Mouse (Mus musculus): ENCODE measurements around the gene Pfkl. TPM values are rescaled to one million over a fixed set of nuclear protein-coding genes. Genes with fewer than 3 reads are reported as not detected.
A peak's percentile ranks its signal among the peaks of the same experiment; 100 is the strongest.
"Not testable (repeated sequence)": the region's sequence is repeated elsewhere in the genome, so short reads cannot be mapped to it uniquely, and the experiment has no call there.

Gene Pfkl
- total RNA-seq, 1 experiment from 2014 or later, result 46.0 TPM

GRCm38 (mm10) chr10:78016366-78016765, 6.5 kb upstream of the Pfkl start:
- no peak for ATAC-seq (replicated peaks; ENCODE audit: insufficient number of reproducible peaks, low FRiP score, low TSS enrichment, poor library complexity, severe bottlenecking)

- ATAC-seq (replicated peaks; ENCODE audit: insufficient number of reproducible peaks, low FRiP score, low TSS enrichment, poor library complexity, severe bottlenecking), result peak; percentile 44
Observed at GRCm38 (mm10) chr10:78015489-78015888, 5.6 kb upstream of the Pfkl start.

- ATAC-seq (replicated peaks; ENCODE audit: insufficient number of reproducible peaks, low FRiP score, low TSS enrichment, poor library complexity, severe bottlenecking), result no peak
Observed at GRCm38 (mm10) chr10:78012661-78013495, 3.0 kb upstream of the Pfkl start.

- not testable (repeated sequence) for ATAC-seq (replicated peaks; ENCODE audit: insufficient number of reproducible peaks, low FRiP score, low TSS enrichment, poor library complexity, severe bottlenecking)
Observed at GRCm38 (mm10) chr10:78011116-78011515, 1.2 kb upstream of the Pfkl start.

GRCm38 (mm10) chr10:78010335-78010734, 452 bp upstream of the Pfkl start:
- no peak for ATAC-seq (replicated peaks; ENCODE audit: insufficient number of reproducible peaks, low FRiP score, low TSS enrichment, poor library complexity, severe bottlenecking)

- peak; percentile 90 for ATAC-seq (replicated peaks; ENCODE audit: insufficient number of reproducible peaks, low FRiP score, low TSS enrichment, poor library complexity, severe bottlenecking)
Observed at GRCm38 (mm10) chr10:78009184-78009944, 519 bp downstream of the Pfkl start.

GRCm38 (mm10) chr10:78008169-78008568, 1.7 kb downstream of the Pfkl start:
- no peak for ATAC-seq (replicated peaks; ENCODE audit: insufficient number of reproducible peaks, low FRiP score, low TSS enrichment, poor library complexity, severe bottlenecking)

- no peak for ATAC-seq (replicated peaks; ENCODE audit: insufficient number of reproducible peaks, low FRiP score, low TSS enrichment, poor library complexity, severe bottlenecking)
Observed at GRCm38 (mm10) chr10:78007203-78007602, 2.7 kb downstream of the Pfkl start.

GRCm38 (mm10) chr10:78005791-78006438, 4.0 kb downstream of the Pfkl start:
- no peak for ATAC-seq (replicated peaks; ENCODE audit: insufficient number of reproducible peaks, low FRiP score, low TSS enrichment, poor library complexity, severe bottlenecking)

GRCm38 (mm10) chr10:78004479-78005100, 5.3 kb downstream of the Pfkl start:
- no peak for ATAC-seq (replicated peaks; ENCODE audit: insufficient number of reproducible peaks, low FRiP score, low TSS enrichment, poor library complexity, severe bottlenecking)

- no peak for ATAC-seq (replicated peaks; ENCODE audit: insufficient number of reproducible peaks, low FRiP score, low TSS enrichment, poor library complexity, severe bottlenecking)
Observed at GRCm38 (mm10) chr10:78002316-78002715, 7.6 kb downstream of the Pfkl start.

GRCm38 (mm10) chr10:78001796-78002195, 8.1 kb downstream of the Pfkl start:
- ATAC-seq (replicated peaks; ENCODE audit: insufficient number of reproducible peaks, low FRiP score, low TSS enrichment, poor library complexity, severe bottlenecking), result no peak

- ATAC-seq (replicated peaks; ENCODE audit: insufficient number of reproducible peaks, low FRiP score, low TSS enrichment, poor library complexity, severe bottlenecking), result no peak
Observed at GRCm38 (mm10) chr10:78000200-78000599, 9.7 kb downstream of the Pfkl start.

GRCm38 (mm10) chr10:77995639-77996038, 14.2 kb downstream of the Pfkl start:
- ATAC-seq (replicated peaks; ENCODE audit: insufficient number of reproducible peaks, low FRiP score, low TSS enrichment, poor library complexity, severe bottlenecking), result no peak

- no peak for ATAC-seq (replicated peaks; ENCODE audit: insufficient number of reproducible peaks, low FRiP score, low TSS enrichment, poor library complexity, severe bottlenecking)
Observed at GRCm38 (mm10) chr10:77985775-77986174, 24.1 kb downstream of the Pfkl start.

GRCm38 (mm10) chr10:77984660-77985059, 25.2 kb downstream of the Pfkl start:
- ATAC-seq (replicated peaks; ENCODE audit: insufficient number of reproducible peaks, low FRiP score, low TSS enrichment, poor library complexity, severe bottlenecking), result peak; percentile 71

- peak; percentile 85 for ATAC-seq (replicated peaks; ENCODE audit: insufficient number of reproducible peaks, low FRiP score, low TSS enrichment, poor library complexity, severe bottlenecking)
Observed at GRCm38 (mm10) chr10:77978351-77979350, 31.2 kb downstream of the Pfkl start, which contains the start of gene 1810043G02Rik. TSS of gene 1810043G02Rik (plus strand) at chr10:77978524.
